Mouse (Mus musculus) CH12.LX (cell line): ENCODE data around the gene Noa1. TPM values are rescaled to one million over a fixed set of nuclear protein-coding genes. Genes with fewer than 3 reads are reported as not detected.

ENCODE experiments used
- DNase-seq: peaks from one replicate; pipeline ENCODE4 v3.0.0-alpha.2; 2013; ENCODE audit errors: extremely low read depth
- H3K27ac ChIP-seq: 2 replicates; pipeline ENCODE4 v1.5.1; 2012; ENCODE audit warnings: low read depth, mild to moderate bottlenecking, control low read depth, moderate library complexity; ENCODE audit not compliant: insufficient read depth
- H3K27me3 ChIP-seq: replicated peaks from 2 replicates; pipeline ENCODE3; 2012; ENCODE audit warnings: inconsistent platforms
- H3K36me3 ChIP-seq, 2 experiments: replicated peaks in 1 of 2; 2 replicates each; pipeline versions ENCODE3 to v1.6.1; 2012; ENCODE audit warnings: inconsistent platforms in 1 of 2, low read length in 1 of 2, mild to moderate bottlenecking in 1 of 2, mixed read lengths in 1 of 2, moderate library complexity in 1 of 2; ENCODE audit not compliant: control insufficient read depth in 1 of 2, insufficient read depth in 1 of 2
- H3K4me1 ChIP-seq, 2 experiments: 2 replicates each; pipeline ENCODE4 v1.6.1; 2012; ENCODE audit warnings: inconsistent platforms in 1 of 2, moderate library complexity in 1 of 2; ENCODE audit not compliant: insufficient read depth in 2 of 2, control insufficient read depth in 1 of 2
- H3K4me2 ChIP-seq: 2 replicates; pipeline ENCODE4 v1.6.1; 2012; ENCODE audit warnings: low read depth, mild to moderate bottlenecking, control low read depth; ENCODE audit not compliant: poor library complexity, insufficient read depth, severe bottlenecking
- H3K4me3 ChIP-seq, 3 experiments: fragments of 150-350 bp in 1 of 3; sonication (generic) in 1 of 3; replicated peaks in 1 of 3; 2 replicates each; pipeline versions ENCODE3 to v1.5.1; 2011 to 2012; ENCODE audit warnings: low read depth in 2 of 3, low read length in 2 of 3, mild to moderate bottlenecking in 2 of 3, moderate library complexity in 2 of 3, control low read depth in 1 of 3, improper control_type of control experiment in 1 of 3, inconsistent platforms in 1 of 3, mixed read lengths in 1 of 3; ENCODE audit not compliant: poor library complexity in 1 of 3
- H3K79me2 ChIP-seq: replicated peaks from 2 replicates; pipeline ENCODE4 v1.6.1; 2012; ENCODE audit warnings: mild to moderate bottlenecking, moderate library complexity; ENCODE audit not compliant: control insufficient read depth, poor library complexity, insufficient read depth, severe bottlenecking; ENCODE audit errors: extremely low read depth
- H3K9ac ChIP-seq: 2 replicates; pipeline ENCODE4 v1.6.1; 2012; ENCODE audit warnings: low read depth, mild to moderate bottlenecking, control low read depth, moderate library complexity; ENCODE audit not compliant: insufficient read depth
- H3K9me3 ChIP-seq: replicated peaks from 2 replicates; pipeline ENCODE3; 2012; ENCODE audit warnings: low read length, inconsistent platforms, mixed read lengths
- BHLHE40 ChIP-seq: IDR thresholded peaks from 2 replicates; pipeline ENCODE4 v1.6.1; 2011; ENCODE audit warnings: mild to moderate bottlenecking, low read depth, low read length, improper control_type of control experiment
- CHD1 ChIP-seq: IDR thresholded peaks from 2 replicates; pipeline ENCODE4 v1.6.1; 2012; ENCODE audit warnings: low read depth, low read length, improper control_type of control experiment, inconsistent platforms
- CHD2 ChIP-seq: IDR thresholded peaks from 2 replicates; pipeline ENCODE4 v1.6.1; 2011; ENCODE audit warnings: low read length, improper control_type of control experiment
- CTCF ChIP-seq, 2 experiments: IDR thresholded peaks in 1 of 2; conservative IDR thresholded peaks in 1 of 2; 2 replicates each; pipeline ENCODE4 v1.5.1; 2011 to 2012; ENCODE audit warnings: low read depth in 2 of 2, low read length in 2 of 2, improper control_type of control experiment in 1 of 2, inconsistent platforms in 1 of 2, mild to moderate bottlenecking in 1 of 2, moderate library complexity in 1 of 2
- ELF1 ChIP-seq: IDR thresholded peaks from 2 replicates; pipeline ENCODE4 v1.6.1; 2014; ENCODE audit warnings: low read depth, mild to moderate bottlenecking, inconsistent platforms, low read length, improper control_type of control experiment
- ETS1 ChIP-seq: conservative IDR thresholded peaks from 2 replicates; pipeline ENCODE4 v1.6.1; 2012; ENCODE audit warnings: low read depth, mild to moderate bottlenecking, inconsistent platforms, low read length, improper control_type of control experiment, moderate library complexity
- GABPA ChIP-seq: IDR thresholded peaks from 2 replicates; pipeline ENCODE4 v1.6.1; 2012; ENCODE audit warnings: low read depth, low read length, improper control_type of control experiment, inconsistent platforms; ENCODE audit not compliant: insufficient replicate concordance
- HCFC1 ChIP-seq: IDR thresholded peaks from 2 replicates; pipeline ENCODE4 v1.6.1; 2012; ENCODE audit warnings: low read depth, mild to moderate bottlenecking, inconsistent platforms, low read length, improper control_type of control experiment
- MEF2A ChIP-seq: IDR thresholded peaks from 2 replicates; pipeline ENCODE4 v1.6.1; 2014; ENCODE audit warnings: low read depth, mild to moderate bottlenecking, inconsistent platforms, low read length, improper control_type of control experiment, borderline replicate concordance
- MYC ChIP-seq: IDR thresholded peaks from 2 replicates; pipeline ENCODE4 v1.6.1; 2011; ENCODE audit warnings: low read depth, mild to moderate bottlenecking, improper control_type of control experiment, low read length
- NELFE ChIP-seq: IDR thresholded peaks from 2 replicates; pipeline ENCODE4 v1.6.1; 2011; ENCODE audit warnings: low read depth, low read length, improper control_type of control experiment
- NRF1 ChIP-seq: IDR thresholded peaks from 2 replicates; pipeline ENCODE4 v1.6.1; 2014; ENCODE audit warnings: low read depth, mild to moderate bottlenecking, inconsistent platforms, low read length, improper control_type of control experiment, moderate library complexity
- PAX5 ChIP-seq: IDR thresholded peaks from 2 replicates; pipeline ENCODE4 v1.6.1; 2012; ENCODE audit warnings: low read length, inconsistent platforms, mixed read lengths
- POLR2A ChIP-seq: IDR thresholded peaks from 2 replicates; pipeline ENCODE4 v1.6.1; 2011; ENCODE audit warnings: low read depth, mild to moderate bottlenecking, improper control_type of control experiment, low read length
- TBP ChIP-seq: conservative IDR thresholded peaks from 2 replicates; pipeline ENCODE4 v1.6.1; 2011; ENCODE audit warnings: low read depth, low read length, improper control_type of control experiment
- USF1 ChIP-seq: IDR thresholded peaks from 2 replicates; pipeline ENCODE4 v1.6.1; 2014; ENCODE audit warnings: low read depth, mild to moderate bottlenecking, inconsistent platforms, low read length, improper control_type of control experiment
- USF2 ChIP-seq: conservative IDR thresholded peaks from 2 replicates; pipeline ENCODE4 v1.6.1; 2011; ENCODE audit warnings: low read depth, low read length, improper control_type of control experiment
- dilution Hi-C: fragments of 300-500 bp; cut with MboI; formaldehyde crosslinking; loops from 2 replicates; pipeline ENCODE4 v1.14.3; 2020; ENCODE audit warnings: low sequenced_read_pairs; ENCODE audit not compliant: extremely low pct_unique_long_range_greater_than_20kb, extremely low pct_ligation_motif_present
- in situ Hi-C: fragments of 300-500 bp; cut with MboI; formaldehyde crosslinking; loops from 3 replicates; pipeline ENCODE4 v1.14.3; 2019; ENCODE audit warnings: low sequenced_read_pairs, low pct_ligation_motif_present, low pct_unique_long_range_greater_than_20kb, mixed read lengths
- polyA plus RNA-seq: library from polyadenylated mRNA; unstranded; fragments of >175 nt; gene quantifications from 2 replicates; pipeline ENCODE4 v1.2.1, GENCODE M21; 2012; ENCODE audit warnings: low read depth; ENCODE audit not compliant: insufficient read length
- total RNA-seq, 2 experiments: library from RNA; depleted of rRNA; stranded (reverse); fragments of 300-350 nt in 1 of 2; fragments of >200 nt in 1 of 2; gene quantifications; 2 replicates each; pipeline ENCODE4 v1.2.3; 2012 to 2014

The Noa1 gene
- total and polyA plus RNA-seq, 3 experiments: 33.0 to 60.7 (median 45.7) TPM

DNA sequence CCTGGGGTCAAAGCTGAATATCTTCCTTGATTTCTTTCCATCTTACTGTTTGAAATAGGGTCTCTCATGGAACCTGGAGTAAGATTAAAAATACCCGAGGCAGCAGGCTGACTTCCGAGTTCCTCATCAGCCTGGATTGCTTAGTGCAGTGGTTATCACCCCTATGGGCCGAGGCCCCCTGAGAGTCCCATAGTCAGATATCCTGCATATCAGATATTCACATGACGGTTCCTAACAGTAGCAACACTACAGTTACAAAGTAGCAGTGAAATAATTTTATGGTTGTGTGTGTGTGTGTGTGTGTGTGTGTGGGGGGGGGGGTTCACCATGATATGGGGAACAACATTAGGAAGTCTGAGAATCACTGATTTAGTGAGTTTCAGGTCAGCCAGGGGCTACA is 48.7 kb downstream of the Noa1 start:
- no peak overlapping the region for H3K4me2 ChIP-seq
- H3K36me3 ChIP-seq: no peaks in the 10 kb centered on the region
- peaks cover 0 to 9% of the 10 kb centered on the region in 2 experiments; a peak in 1 of 4 replicates for H3K4me1 ChIP-seq
- no peak overlapping the region for H3K4me3 ChIP-seq
- no peak for DNase-seq
- in situ Hi-C loops: no loop called here
- H3K9me3 ChIP-seq: peaks cover 8% of the 10 kb centered on the region
- dilution Hi-C loops: no loop called here
- TF ChIP-seq NELFE (no peak), TBP (no peak), CTCF (conservative IDR thresholded peaks at IDR 0.05 in 1 of 2, IDR thresholded peaks at IDR 0.05 in 1 of 2; ENCODE audit: low read depth in 2 of 2, low read length in 2 of 2) (no peak), PAX5 (no peak), MEF2A (no peak), GABPA (no peak), USF2 (no peak), HCFC1 (no peak), NRF1 (no peak), USF1 (no peak), ETS1 (no peak)
- H3K27me3 ChIP-seq: no peaks in the 10 kb centered on the region
- H3K79me2 ChIP-seq: peaks cover 3% of the 10 kb centered on the region; the same call in 1 of the 2 replicates
- H3K9ac ChIP-seq: no peak overlapping the region
- no peak overlapping the region for H3K27ac ChIP-seq

DNA sequence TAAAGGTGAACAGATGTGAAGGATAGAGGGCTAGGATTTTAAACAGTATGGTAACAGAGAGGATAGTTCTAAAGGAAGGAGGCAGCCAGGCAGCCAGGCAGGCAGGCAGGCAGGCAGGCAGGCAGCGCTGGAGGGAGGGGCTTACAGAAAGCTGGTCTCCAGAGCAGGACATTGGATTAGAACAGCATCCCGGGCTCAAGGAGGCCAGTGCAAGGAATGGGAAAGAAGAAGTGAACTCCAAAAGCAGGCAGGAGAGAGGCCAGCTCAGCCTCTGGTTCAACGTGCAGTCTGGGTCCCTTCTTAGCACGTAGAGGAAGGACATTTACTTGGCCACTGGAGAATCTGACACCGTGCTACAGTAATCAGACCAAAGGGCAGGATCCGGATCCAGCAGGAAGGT is 49.7 kb downstream of the Noa1 start:
- Histone ChIP-seq H3K4me1 (peaks cover 0 to 9% of the 10 kb centered on the region in 2 experiments; a peak in 1 of 4 replicates), H3K4me2 (no peak overlapping the region)
- in situ Hi-C loops: no loop called here
- TF ChIP-seq MYC (no peak), POLR2A (no peak)
- TF ChIP-seq, all 38 proteins: peak for 0
- no peak overlapping the region for H3K27ac ChIP-seq
- H3K79me2 ChIP-seq: no peaks in the 10 kb centered on the region
- H3K27me3 ChIP-seq: no peaks in the 10 kb centered on the region
- no peak overlapping the region for H3K9ac ChIP-seq
- peaks cover 8% of the 10 kb centered on the region for H3K9me3 ChIP-seq
- H3K36me3 ChIP-seq: no peaks in the 10 kb centered on the region
- no peak overlapping the region for H3K4me3 ChIP-seq
- dilution Hi-C loops: no loop called here
- no peak for DNase-seq

DNA sequence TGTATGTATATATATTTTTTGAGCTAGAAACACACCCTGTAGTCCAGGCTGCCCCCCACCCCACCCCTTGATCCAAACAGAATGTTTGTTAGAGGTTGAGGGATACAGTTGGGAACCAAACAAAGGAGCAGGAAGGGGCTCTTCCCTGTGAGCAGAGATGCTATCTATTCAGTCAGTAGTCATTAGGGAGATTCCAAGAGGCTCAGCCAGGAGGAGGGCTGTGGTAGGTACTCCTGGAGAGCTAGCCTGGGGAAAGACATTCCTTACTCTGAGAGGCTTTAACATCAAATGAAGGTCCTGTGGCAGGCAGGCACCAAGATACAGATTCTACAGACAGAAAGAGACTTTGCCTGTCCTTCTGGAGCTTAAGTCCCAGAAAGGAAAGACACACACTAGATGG is 50.6 kb downstream of the Noa1 start:
- H3K4me2 ChIP-seq: no peak overlapping the region
- no peaks in the 10 kb centered on the region for H3K27me3 ChIP-seq
- no peak for DNase-seq
- H3K27ac ChIP-seq: no peak overlapping the region
- H3K4me3 ChIP-seq: no peak overlapping the region
- in situ Hi-C loops (no loop called here), dilution Hi-C loops (no loop called here)
- peaks cover 0 to 8% of the 10 kb centered on the region in 2 experiments; a peak in 1 of 4 replicates for H3K4me1 ChIP-seq
- H3K9me3 ChIP-seq: peaks cover 2% of the 10 kb centered on the region
- H3K9ac ChIP-seq: no peak overlapping the region
- TF ChIP-seq CHD1 (no peak), BHLHE40 (no peak), PAX5 (no peak), CHD2 (no peak), ELF1 (no peak)
- no peaks in the 10 kb centered on the region for H3K36me3 ChIP-seq
- no peaks in the 10 kb centered on the region for H3K79me2 ChIP-seq
